Mouse (Mus musculus) heart, embryonic 14.5 days (tissue): ENCODE results near the gene Tapbp. TPM values are rescaled to one million over a fixed set of nuclear protein-coding genes. Genes with fewer than 3 reads are reported as not detected.

Experiments
- ATAC-seq: fragments of 200-750 bp; cut with Nextera tagmentation; 2 replicates; pipeline ENCODE4 v1.8.0; 2017; ENCODE audit warnings: low read depth, moderate TSS enrichment; ENCODE audit not compliant: insufficient number of reproducible peaks, insufficient read depth, low FRiP score
- H3K27ac ChIP-seq, 2 experiments: fragments of 200-500 bp in 1 of 2; fragments of 300-500 bp in 1 of 2; sonication (generic) in 1 of 2; replicated peaks in 1 of 2; 2 replicates each; pipeline ENCODE4 v1.5.1; 2012 to 2014; ENCODE audit warnings: low read depth in 2 of 2, low read length in 2 of 2, control low read depth in 1 of 2, mild to moderate bottlenecking in 1 of 2, mixed read lengths in 1 of 2; ENCODE audit not compliant: control insufficient read depth in 1 of 2, insufficient read depth in 1 of 2
- H3K27me3 ChIP-seq: fragments of 300-500 bp; sonication (generic); 2 replicates; pipeline ENCODE4 v1.6.1; 2014; ENCODE audit warnings: mild to moderate bottlenecking, low read length, control low read depth; ENCODE audit not compliant: control insufficient read depth, insufficient read depth
- H3K36me3 ChIP-seq: fragments of 300-500 bp; sonication (generic); 2 replicates; pipeline ENCODE4 v1.6.1; 2014; ENCODE audit warnings: mild to moderate bottlenecking, control low read depth, low read length, mixed read lengths; ENCODE audit not compliant: control insufficient read depth, insufficient read depth
- H3K4me1 ChIP-seq, 2 experiments: fragments of 200-500 bp in 1 of 2; fragments of 300-500 bp in 1 of 2; sonication (generic) in 1 of 2; 2 replicates each; pipeline ENCODE4 v1.6.1; 2012 to 2014; ENCODE audit warnings: low read length in 2 of 2, control low read depth in 1 of 2, mixed read lengths in 1 of 2; ENCODE audit not compliant: control insufficient read depth in 2 of 2, insufficient read depth in 2 of 2
- H3K4me2 ChIP-seq: fragments of 300-500 bp; sonication (generic); 2 replicates; pipeline ENCODE4 v1.6.1; 2014; ENCODE audit warnings: mild to moderate bottlenecking, low read length
- H3K4me3 ChIP-seq, 2 experiments: fragments of 200-500 bp in 1 of 2; fragments of 300-500 bp in 1 of 2; sonication (generic) in 1 of 2; 2 replicates each; pipeline ENCODE4 v1.5.1; 2012 to 2014; ENCODE audit warnings: low read length in 2 of 2, mild to moderate bottlenecking in 2 of 2, control low read depth in 1 of 2, low read depth in 1 of 2, moderate library complexity in 1 of 2; ENCODE audit not compliant: control insufficient read depth in 1 of 2, insufficient read depth in 1 of 2
- H3K9ac ChIP-seq: fragments of 300-500 bp; sonication (generic); 2 replicates; pipeline ENCODE4 v1.6.1; 2014; ENCODE audit warnings: mild to moderate bottlenecking, low read length
- H3K9me3 ChIP-seq: fragments of 300-500 bp; sonication (generic); 2 replicates; pipeline ENCODE4 v1.6.1; 2016; ENCODE audit warnings: low read length, control low read depth; ENCODE audit not compliant: control insufficient read depth
- WGBS: fragments of 180-500 bp; shearing (Covaris S2); extraction: QIAGEN DNeasy Blood & Tissue Kit; methylation state at CpG from one replicate; pipeline ENCODE4 v1.1.7; 2014; 5-methylcytosine and 5-hydroxymethylcytosine counted together
- microRNA-seq: library from miRNA; unstranded; fragments of <30 nt; microRNA quantifications from one replicate; pipeline ENCODE4, GENCODE M21; 2016
- polyA plus RNA-seq: library from polyadenylated mRNA; unstranded; fragments of >200 nt; fragmentation: Nextera tagmentation; extraction: Ambion mirVana; gene quantifications from 2 replicates; pipeline ENCODE4 v1.2.1, GENCODE M21; 2014

Gene Tapbp
- polyA plus RNA-seq, 1 experiment from 2014 or later = 44.9 TPM

DNA sequence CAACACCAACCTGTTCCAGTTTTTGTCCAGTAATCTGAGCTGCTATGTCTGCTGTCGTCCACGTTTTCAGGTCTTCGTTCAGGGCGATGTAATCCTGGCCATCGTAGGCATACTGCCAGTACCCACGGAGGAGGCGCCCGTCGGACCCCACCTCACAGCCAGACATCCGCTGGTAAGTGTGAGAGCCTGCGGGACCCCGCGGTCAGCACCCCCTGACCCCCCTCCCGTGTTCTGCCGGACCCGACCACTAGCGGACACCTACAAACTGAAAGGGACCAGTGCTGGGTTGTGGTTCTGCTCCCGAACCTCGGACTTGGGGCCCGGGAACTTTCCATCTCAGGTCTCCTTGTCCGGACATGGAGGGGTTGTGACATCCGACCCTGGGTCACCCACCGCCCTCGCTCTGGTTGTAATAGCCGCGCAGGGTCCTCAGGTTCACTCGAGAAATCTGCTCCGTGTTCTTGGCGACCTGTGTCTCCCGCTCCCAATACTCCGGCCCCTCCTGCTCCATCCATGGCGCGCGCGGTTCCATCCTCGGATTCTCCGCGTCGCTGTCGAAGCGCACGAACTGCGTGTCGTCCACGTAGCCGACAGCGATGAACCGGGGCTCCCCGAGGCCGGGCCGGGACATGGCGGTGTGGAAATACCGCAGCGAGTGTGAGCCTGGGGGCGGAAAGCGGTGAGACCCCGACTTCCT lies 62.3 kb downstream of the Tapbp start:
- 2% methylated on average over 56 of the region's 57 CpGs for WGBS
- Histone ChIP-seq H3K4me2 (peak overlapping the region; percentile 63), H3K9me3 (no peaks in the 10 kb centered on the region), H3K4me3 (peak overlapping the region; percentile 35 to 36), H3K36me3 (no peaks in the 10 kb centered on the region), H3K27me3 (peaks cover 47% of the 10 kb centered on the region), H3K27ac (no peak overlapping the region), H3K4me1 (peaks cover 11 to 12% of the 10 kb centered on the region in 2 experiments; a peak in 2 of 4 replicates), H3K9ac (peak overlapping the region; percentile 46; the same call in 1 of the 2 replicates)
- ATAC-seq = no peak

DNA sequence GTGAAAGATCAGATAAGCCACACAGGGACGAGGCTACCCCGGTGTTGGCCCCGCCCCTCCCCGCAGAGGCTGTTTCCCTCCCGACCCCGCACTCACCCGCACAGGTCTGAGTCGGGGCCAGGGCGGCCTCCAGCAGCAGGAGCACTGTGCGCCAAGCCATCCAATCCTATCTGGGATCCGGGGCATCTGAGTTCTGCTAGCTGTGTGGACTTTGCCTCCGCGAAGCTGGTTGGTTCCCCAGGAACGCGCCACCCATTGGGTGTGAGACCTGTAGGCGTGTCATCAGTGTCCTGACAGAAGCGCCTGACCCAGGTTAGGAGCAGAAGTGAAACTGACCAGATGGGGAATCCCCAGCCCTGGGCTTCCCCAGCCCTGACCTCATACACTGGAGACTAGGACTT lies 62.9 kb downstream of the Tapbp start:
- Histone ChIP-seq H3K9me3 (no peaks in the 10 kb centered on the region), H3K4me2 (peak overlapping the region; percentile 63), H3K27me3 (peaks cover 46% of the 10 kb centered on the region), H3K4me1 (peaks cover 11 to 12% of the 10 kb centered on the region in 2 experiments; a peak in 2 of 4 replicates), H3K36me3 (no peaks in the 10 kb centered on the region), H3K9ac (peak overlapping the region; percentile 46; the same call in 1 of the 2 replicates), H3K4me3 (peak overlapping the region; percentile 35 to 36; a peak in 3 of 4 replicates), H3K27ac (no peak overlapping the region)
- under 1% methylated on average over 17 of the region's 17 CpGs for WGBS
- ATAC-seq = 0 out of 2 replicates have a peak, but pooled peaks have one; percentile 23

Small RNAs within 50 kb of the gene (microRNA-seq; reads per million reads assigned to microRNA genes)
- not detected for gene Gm27740

Other genes starting within 250 kb of the Tapbp start
- 185 and 197 TPM in 2 replicates for gene Hnrnpm, start 229.0 kb upstream of the Tapbp start, polyA plus RNA-seq
- 71.0 and 85.3 TPM in 2 replicates for gene March2, start 197.2 kb upstream of the Tapbp start, polyA plus RNA-seq
- 300 and 314 TPM in 2 replicates for gene Rab11b, start 155.4 kb upstream of the Tapbp start, polyA plus RNA-seq
- gene Angptl4, start 134.1 kb upstream of the Tapbp start, polyA plus RNA-seq = 13.5 and 16.4 TPM in 2 replicates
- 53.8 and 54.2 TPM in 2 replicates for gene Kank3, start 105.4 kb upstream of the Tapbp start, polyA plus RNA-seq
- gene Rps28, start 91.3 kb upstream of the Tapbp start, polyA plus RNA-seq = 653 and 768 TPM in 2 replicates
- 628 and 707 TPM in 2 replicates for gene Ndufa7, start 91.3 kb upstream of the Tapbp start, polyA plus RNA-seq
- gene Cd320, start 72.8 kb upstream of the Tapbp start, polyA plus RNA-seq = 43.5 and 49.2 TPM in 2 replicates
- gene Gm7029, start 42.1 kb upstream of the Tapbp start, polyA plus RNA-seq = not detected in 2 replicates
- gene Kifc1, start 25.2 kb upstream of the Tapbp start, polyA plus RNA-seq = 4.5 and 5.4 TPM in 2 replicates
- gene Platr17, start 10.8 kb upstream of the Tapbp start, polyA plus RNA-seq = 0.26 and 0.35 TPM in 2 replicates
- gene Daxx, start 6.5 kb upstream of the Tapbp start, polyA plus RNA-seq = 24.5 and 27.2 TPM in 2 replicates
- gene Zbtb22, start within 50 bp of the Tapbp start, polyA plus RNA-seq = 4.5 and 8.9 TPM in 2 replicates
- gene Rgl2, start 13.6 kb downstream of the Tapbp start, polyA plus RNA-seq = 30.3 and 38.9 TPM in 2 replicates
- gene Pfdn6, start 24.4 kb downstream of the Tapbp start, polyA plus RNA-seq = 110 TPM in 2 replicates
- gene Wdr46, start 24.8 kb downstream of the Tapbp start, polyA plus RNA-seq = 14.7 and 15.5 TPM in 2 replicates
- 3.8 and 4.6 TPM in 2 replicates for gene B3galt4, start 35.6 kb downstream of the Tapbp start, polyA plus RNA-seq
- gene Vps52, start 39.9 kb downstream of the Tapbp start, polyA plus RNA-seq = 27.6 and 30.6 TPM in 2 replicates
- gene Rps18, start 40.1 kb downstream of the Tapbp start, polyA plus RNA-seq = 1,085 and 1,186 TPM in 2 replicates
- 32.3 and 37.8 TPM in 2 replicates for gene H2-K1, start 84.4 kb downstream of the Tapbp start, polyA plus RNA-seq
- gene Ring1, start 108.8 kb downstream of the Tapbp start, polyA plus RNA-seq = 5.4 and 7.4 TPM in 2 replicates
- 46.8 and 57.7 TPM in 2 replicates for gene H2-Ke6, start 112.2 kb downstream of the Tapbp start, polyA plus RNA-seq
- gene Slc39a7, start 115.8 kb downstream of the Tapbp start, polyA plus RNA-seq = 48.0 and 53.2 TPM in 2 replicates
- gene Rxrb, start 115.9 kb downstream of the Tapbp start, polyA plus RNA-seq = 14.2 and 16.4 TPM in 2 replicates
- gene Col11a2, start 123.5 kb downstream of the Tapbp start, polyA plus RNA-seq = 0.32 and 0.51 TPM in 2 replicates
- gene H2-Oa, start 176.4 kb downstream of the Tapbp start, polyA plus RNA-seq = 0.78 TPM in 1 of 2 replicates, not detected in the other
- gene H2-DMa, start 203.6 kb downstream of the Tapbp start, polyA plus RNA-seq = 5.7 and 9.3 TPM in 2 replicates
- 72.8 and 74.9 TPM in 2 replicates for gene Brd2, start 206.7 kb downstream of the Tapbp start, polyA plus RNA-seq
- 0.32 and 0.36 TPM in 2 replicates for gene H2-DMb2, start 227.4 kb downstream of the Tapbp start, polyA plus RNA-seq
- 0.38 and 0.62 TPM in 2 replicates for gene H2-DMb1, start 237.2 kb downstream of the Tapbp start, polyA plus RNA-seq